Mouse (Mus musculus): ENCODE data around the gene Mast4.

GRCm38 (mm10) chr13:103338616-103339015 lies 4.3 kb upstream of the Mast4 start:
- TF ChIP-seq CTCF (IDR thresholded peaks at IDR 0.05 in 2 of 3, conservative IDR thresholded peaks at IDR 0.05 in 1 of 3; ENCODE audit: control insufficient read depth in 1 of 3, insufficient read depth in 1 of 3, low read depth in 2 of 3, low read length in 3 of 3, poor library complexity in 1 of 3, severe bottlenecking in 1 of 3), result no peak
- no peak for TF ChIP-seq RCOR1 (IDR thresholded peaks at IDR 0.05; ENCODE audit: low read depth, low read length)
- no peak for TF ChIP-seq ZC3H11A (IDR thresholded peaks at IDR 0.05; ENCODE audit: low read depth, low read length)
- TF ChIP-seq EP300 (IDR thresholded peaks at IDR 0.05; ENCODE audit: low read depth in 1 of 2, low read length in 2 of 2), result no peak
- no peak for TF ChIP-seq ZMIZ1 (IDR thresholded peaks at IDR 0.05; ENCODE audit: low read depth, low read length)
- no peak for TF ChIP-seq POLR2A (IDR thresholded peaks at IDR 0.05; ENCODE audit: control insufficient read depth in 1 of 2, insufficient read depth in 1 of 2, low read depth in 1 of 2, low read length in 2 of 2, poor library complexity in 1 of 2)
- TF ChIP-seq POLR2AphosphoS5 (IDR thresholded peaks at IDR 0.05; ENCODE audit: borderline replicate concordance, low read depth, low read length), result no peak
- no peak for TF ChIP-seq TAL1 (IDR thresholded peaks at IDR 0.05; ENCODE audit: low read length)
- TF ChIP-seq USF2 (IDR thresholded peaks at IDR 0.05; ENCODE audit: borderline replicate concordance in 1 of 2, insufficient read depth in 1 of 2, low read depth in 1 of 2, low read length in 2 of 2), result no peak
- no peak for TF ChIP-seq MAX (IDR thresholded peaks at IDR 0.05; ENCODE audit: low read length)

Measured in MEL (cell line).